Mouse (Mus musculus) limb, embryonic 11.5 days (tissue): ENCODE results near the gene Plxdc2. TPM values are rescaled to one million over a fixed set of nuclear protein-coding genes. Genes with fewer than 3 reads are reported as not detected.

Source experiments
- ATAC-seq: fragments of 200-750 bp; cut with Nextera tagmentation; 2 replicates; pipeline ENCODE4 v1.8.0; 2017; ENCODE audit warnings: low read depth; ENCODE audit not compliant: insufficient number of reproducible peaks, low FRiP score, low TSS enrichment
- DNase-seq: peaks from one replicate; pipeline ENCODE4 v3.0.0-alpha.2; 2015; ENCODE audit warnings: low spot score
- H3K27ac ChIP-seq: fragments of 300-500 bp; sonication (generic); replicated peaks from 2 replicates; pipeline ENCODE4 v1.5.1; 2014; ENCODE audit warnings: low read depth, mild to moderate bottlenecking, low read length
- H3K27me3 ChIP-seq: fragments of 300-500 bp; sonication (generic); 2 replicates; pipeline ENCODE4 v1.6.1; 2014; ENCODE audit warnings: mild to moderate bottlenecking, low read length, mixed read lengths; ENCODE audit not compliant: control insufficient read depth, insufficient read depth
- H3K36me3 ChIP-seq: fragments of 300-500 bp; sonication (generic); 2 replicates; pipeline ENCODE4 v1.6.1; 2014; ENCODE audit warnings: mild to moderate bottlenecking, low read length, moderate library complexity, mixed read lengths; ENCODE audit not compliant: control insufficient read depth, insufficient read depth
- H3K4me1 ChIP-seq: fragments of 300-500 bp; sonication (generic); 2 replicates; pipeline ENCODE4 v1.6.1; 2014; ENCODE audit warnings: low read length, mixed read lengths; ENCODE audit not compliant: control insufficient read depth, insufficient read depth
- H3K4me2 ChIP-seq: fragments of 300-500 bp; sonication (generic); 2 replicates; pipeline ENCODE4 v1.6.1; 2014; ENCODE audit warnings: low read depth, mild to moderate bottlenecking, moderate library complexity; ENCODE audit not compliant: severe bottlenecking
- H3K4me3 ChIP-seq: fragments of 300-500 bp; sonication (generic); 2 replicates; pipeline ENCODE4 v1.5.1; 2014; ENCODE audit warnings: low read depth, low read length
- H3K9ac ChIP-seq: fragments of 300-500 bp; sonication (generic); 2 replicates; pipeline ENCODE4 v1.6.1; 2014; ENCODE audit warnings: mild to moderate bottlenecking, low read length
- H3K9me3 ChIP-seq: fragments of 300-500 bp; sonication (generic); 2 replicates; pipeline ENCODE4 v1.6.1; 2016; ENCODE audit warnings: low read length; ENCODE audit not compliant: control insufficient read depth
- WGBS: fragments of 180-500 bp; shearing (Covaris S2); extraction: QIAGEN DNeasy Blood & Tissue Kit; methylation state at CpG from one replicate; pipeline ENCODE4 v1.1.7; 2014; 5-methylcytosine and 5-hydroxymethylcytosine counted together
- polyA plus RNA-seq: library from polyadenylated mRNA; unstranded; fragments of >200 nt; fragmentation: Nextera tagmentation; extraction: Ambion mirVana; gene quantifications from 2 replicates; pipeline ENCODE4 v1.2.1, GENCODE M21; 2014

The Plxdc2 gene
- polyA plus RNA-seq, 1 experiment from 2014 or later: 25.2 TPM

- no peak overlapping the region for H3K4me3 ChIP-seq
- no peak overlapping the region for H3K9ac ChIP-seq
- 84% methylated on average over 3 of the region's 3 CpGs for WGBS
- no peak for DNase-seq
- no peaks in the 10 kb centered on the region for H3K9me3 ChIP-seq
- no peak for ATAC-seq
- H3K4me1 ChIP-seq: no peaks in the 10 kb centered on the region
- no peaks in the 10 kb centered on the region for H3K36me3 ChIP-seq
- no peaks in the 10 kb centered on the region for H3K27me3 ChIP-seq
- no peak overlapping the region for H3K4me2 ChIP-seq
- no peak overlapping the region for H3K27ac ChIP-seq
Observed at GRCm38 (mm10) chr2:16604291-16604690, 248.2 kb downstream of the Plxdc2 start.

DNA sequence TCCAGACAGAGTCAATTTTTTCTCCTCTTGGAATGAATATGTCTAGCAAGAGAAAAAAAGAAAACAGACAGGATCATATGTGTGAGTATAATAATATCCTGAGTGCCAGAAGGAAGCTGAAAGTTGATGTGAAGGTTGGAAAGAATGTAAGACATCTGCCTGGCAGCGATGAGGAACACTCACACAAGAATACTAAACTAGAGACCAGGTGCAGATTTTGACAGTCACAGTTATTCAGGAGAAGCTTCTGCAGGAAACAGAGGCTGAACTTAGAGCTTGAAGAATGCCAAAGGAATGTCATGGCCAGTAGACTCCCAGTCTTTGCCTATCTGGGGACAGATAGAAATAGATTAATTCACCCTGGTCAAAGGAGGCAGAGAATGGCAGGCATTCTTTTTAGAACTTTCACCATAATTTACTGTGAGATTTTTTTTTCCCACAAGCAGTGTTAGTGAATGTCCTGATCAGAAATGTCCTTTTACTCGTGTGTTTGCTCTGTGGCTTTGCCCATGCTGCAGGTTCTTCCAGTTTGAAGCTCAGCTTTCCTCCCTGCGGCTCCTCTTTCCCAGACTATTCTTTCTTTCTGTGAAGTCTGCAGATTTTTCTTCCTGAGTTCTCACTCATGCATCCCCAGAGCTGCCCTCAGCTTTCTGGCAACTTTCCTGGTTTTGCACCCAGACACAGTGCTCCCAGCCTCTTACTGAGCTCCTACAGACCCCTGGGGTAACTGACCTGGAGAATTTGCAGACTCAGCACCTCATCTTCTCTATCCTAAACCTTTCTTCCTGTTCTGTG lies 251.9 kb downstream of the Plxdc2 start:
- no peak overlapping the region for H3K4me2 ChIP-seq
- 68% methylated on average over 3 of the region's 3 CpGs for WGBS
- DNase-seq: no peak
- H3K4me3 ChIP-seq: no peak overlapping the region
- no peak for ATAC-seq
- no peaks in the 10 kb centered on the region for H3K27me3 ChIP-seq
- no peak overlapping the region for H3K27ac ChIP-seq
- H3K4me1 ChIP-seq: no peaks in the 10 kb centered on the region
- H3K9me3 ChIP-seq: no peaks in the 10 kb centered on the region
- no peak overlapping the region for H3K9ac ChIP-seq
- H3K36me3 ChIP-seq: no peaks in the 10 kb centered on the region

DNA sequence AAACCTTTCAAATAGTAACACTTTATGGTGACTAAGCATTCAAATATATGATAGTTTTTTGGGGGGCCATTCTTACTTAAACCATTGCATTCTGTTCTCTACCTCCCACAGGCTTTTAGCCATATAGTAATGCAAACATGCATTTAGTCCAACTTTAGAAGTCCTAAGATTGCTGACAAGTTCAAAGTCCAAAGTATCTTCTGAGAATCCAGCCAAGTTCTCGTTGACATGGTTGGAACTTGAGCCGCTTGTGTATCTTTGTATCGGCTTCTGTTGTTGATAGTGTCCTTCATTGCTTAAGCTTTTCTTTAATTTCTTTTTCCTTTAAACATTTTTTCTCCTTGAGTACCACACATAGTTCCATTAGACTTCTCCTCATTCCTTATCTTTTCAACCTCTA lies 286.0 kb downstream of the Plxdc2 start:
- H3K9ac ChIP-seq: no peak overlapping the region
- no peak for DNase-seq
- H3K9me3 ChIP-seq: no peaks in the 10 kb centered on the region
- no peak overlapping the region for H3K27ac ChIP-seq
- no peaks in the 10 kb centered on the region for H3K27me3 ChIP-seq
- H3K4me1 ChIP-seq: no peaks in the 10 kb centered on the region
- H3K4me2 ChIP-seq: no peak overlapping the region
- no peaks in the 10 kb centered on the region for H3K36me3 ChIP-seq
- 91% methylated on average over 3 of the region's 3 CpGs for WGBS
- no peak overlapping the region for H3K4me3 ChIP-seq
- no peak for ATAC-seq

DNA sequence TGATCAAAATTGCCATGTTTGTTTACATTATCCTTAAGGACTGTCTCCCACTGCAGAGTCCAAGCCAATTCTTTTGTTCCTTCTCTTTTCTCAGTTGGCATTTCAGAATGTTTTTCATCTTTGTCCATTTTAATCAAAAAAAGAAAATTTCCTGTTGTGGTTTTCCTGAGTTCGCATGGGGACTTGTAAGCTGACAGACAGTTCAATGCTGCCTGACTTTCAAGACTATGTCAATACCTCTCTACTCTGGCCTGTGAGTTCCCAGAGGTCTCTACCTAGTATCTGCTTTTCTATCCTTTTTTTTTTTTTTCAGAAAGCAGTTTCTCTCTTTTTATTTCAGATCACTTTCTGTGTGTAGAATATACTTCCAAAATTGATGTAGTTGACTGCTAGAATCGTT lies 295.6 kb downstream of the Plxdc2 start:
- H3K27me3 ChIP-seq: no peaks in the 10 kb centered on the region
- no peak overlapping the region for H3K4me2 ChIP-seq
- no peaks in the 10 kb centered on the region for H3K4me1 ChIP-seq
- H3K36me3 ChIP-seq: no peaks in the 10 kb centered on the region
- H3K9me3 ChIP-seq: no peaks in the 10 kb centered on the region
- no peak overlapping the region for H3K27ac ChIP-seq
- H3K9ac ChIP-seq: no peak overlapping the region
- ATAC-seq: no peak
- DNase-seq: no peak
- WGBS: 93% methylated on average over 2 of the region's 2 CpGs
- no peak overlapping the region for H3K4me3 ChIP-seq

GRCm38 (mm10) chr2:16664516-16664915 lies 308.4 kb downstream of the Plxdc2 start:
- Histone ChIP-seq H3K36me3 (no peaks in the 10 kb centered on the region), H3K4me2 (no peak overlapping the region), H3K9ac (no peak overlapping the region), H3K27me3 (no peaks in the 10 kb centered on the region), H3K4me1 (0 out of 2 replicates have a peak, but pooled peaks cover 3% of the 10 kb centered on the region), H3K9me3 (no peaks in the 10 kb centered on the region), H3K4me3 (no peak overlapping the region), H3K27ac (no peak overlapping the region)
- 7% methylated on average over 1 of the region's 1 CpGs for WGBS
- ATAC-seq: no peak
- no peak for DNase-seq

- Histone ChIP-seq H3K4me1 (0 out of 2 replicates have a peak, but pooled peaks cover 3% of the 10 kb centered on the region), H3K9ac (no peak overlapping the region), H3K36me3 (no peaks in the 10 kb centered on the region), H3K4me2 (no peak overlapping the region), H3K4me3 (no peak overlapping the region), H3K9me3 (no peaks in the 10 kb centered on the region), H3K27ac (no peak overlapping the region), H3K27me3 (no peaks in the 10 kb centered on the region)
- DNase-seq: no peak
- WGBS: 88% methylated on average over 1 of the region's 1 CpGs
- no peak for ATAC-seq
Observed at GRCm38 (mm10) chr2:16668391-16668790, 312.3 kb downstream of the Plxdc2 start.

GRCm38 (mm10) chr2:16682905-16683304 lies 326.8 kb downstream of the Plxdc2 start:
- Histone ChIP-seq H3K36me3 (no peaks in the 10 kb centered on the region), H3K4me3 (no peak overlapping the region), H3K27ac (no peak overlapping the region), H3K9me3 (no peaks in the 10 kb centered on the region), H3K4me1 (no peaks in the 10 kb centered on the region), H3K9ac (no peak overlapping the region), H3K4me2 (no peak overlapping the region), H3K27me3 (no peaks in the 10 kb centered on the region)
- ATAC-seq (no peak), DNase-seq (no peak)
- WGBS: 91% methylated on average over 3 of the region's 3 CpGs

GRCm38 (mm10) chr2:16683739-16684138 lies 327.6 kb downstream of the Plxdc2 start:
- H3K36me3 ChIP-seq: no peaks in the 10 kb centered on the region
- ATAC-seq: no peak
- no peak overlapping the region for H3K4me2 ChIP-seq
- WGBS: 73% methylated on average over 3 of the region's 3 CpGs
- H3K4me3 ChIP-seq: no peak overlapping the region
- no peak overlapping the region for H3K9ac ChIP-seq
- H3K27ac ChIP-seq: no peak overlapping the region
- no peaks in the 10 kb centered on the region for H3K4me1 ChIP-seq
- no peaks in the 10 kb centered on the region for H3K27me3 ChIP-seq
- no peaks in the 10 kb centered on the region for H3K9me3 ChIP-seq
- no peak for DNase-seq

DNA sequence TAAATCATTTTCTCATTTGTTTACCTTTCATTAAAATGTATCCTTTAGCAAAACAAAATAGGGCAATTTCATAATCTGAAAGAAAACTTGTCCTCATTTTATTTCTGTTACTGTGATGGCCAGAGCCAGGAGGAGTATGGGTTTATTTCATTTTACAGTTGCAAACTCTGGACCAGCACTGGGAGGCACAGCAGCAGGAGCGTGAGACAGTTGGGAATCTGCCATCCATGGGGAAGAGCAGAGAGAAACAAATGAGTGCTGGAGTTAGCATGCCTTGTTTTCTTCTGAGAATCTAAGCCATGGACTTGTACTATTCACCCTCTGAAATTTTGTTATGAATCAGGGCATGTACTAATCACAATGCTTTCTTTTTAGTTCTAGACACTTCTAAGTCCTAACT lies 328.4 kb downstream of the Plxdc2 start:
- Histone ChIP-seq H3K27ac (no peak overlapping the region), H3K4me2 (no peak overlapping the region), H3K9me3 (no peaks in the 10 kb centered on the region), H3K4me1 (no peaks in the 10 kb centered on the region), H3K27me3 (no peaks in the 10 kb centered on the region), H3K4me3 (no peak overlapping the region), H3K36me3 (no peaks in the 10 kb centered on the region), H3K9ac (no peak overlapping the region)
- ATAC-seq: no peak
- no peak for DNase-seq
- 94% methylated on average over 1 of the region's 1 CpGs for WGBS
